Mouse (Mus musculus) liver, embryonic 16.5 days (tissue): ENCODE data around the gene Pld1. TPM values are rescaled to one million over a fixed set of nuclear protein-coding genes. Genes with fewer than 3 reads are reported as not detected.

ENCODE experiments used
- ATAC-seq: fragments of 200-750 bp; cut with Nextera tagmentation; 2 replicates; pipeline ENCODE4 v1.8.0; 2017; ENCODE audit warnings: low read depth, mild to moderate bottlenecking, moderate number of reproducible peaks, moderate library complexity
- H3K27ac ChIP-seq: fragments of 300-500 bp; sonication (generic); 2 replicates; pipeline ENCODE4 v1.5.1; 2014; ENCODE audit warnings: mild to moderate bottlenecking, low read length
- H3K27me3 ChIP-seq: fragments of 300-500 bp; sonication (generic); 2 replicates; pipeline ENCODE4 v1.6.1; 2014; ENCODE audit warnings: low read depth, low read length, mixed read lengths; ENCODE audit not compliant: control insufficient read depth, insufficient read depth
- H3K36me3 ChIP-seq: fragments of 300-500 bp; sonication (generic); 2 replicates; pipeline ENCODE4 v1.6.1; 2014; ENCODE audit warnings: mild to moderate bottlenecking; ENCODE audit not compliant: control insufficient read depth, insufficient read depth
- H3K4me1 ChIP-seq: fragments of 300-500 bp; sonication (generic); 2 replicates; pipeline ENCODE4 v1.6.1; 2014; ENCODE audit warnings: low read depth, low read length, mixed read lengths; ENCODE audit not compliant: control insufficient read depth
- H3K4me2 ChIP-seq: fragments of 300-500 bp; sonication (generic); 2 replicates; pipeline ENCODE4 v1.6.1; 2014; ENCODE audit warnings: low read depth, low read length, mixed read lengths
- H3K4me3 ChIP-seq: fragments of 300-500 bp; sonication (generic); 2 replicates; pipeline ENCODE4 v1.5.1; 2014; ENCODE audit warnings: low read depth, mild to moderate bottlenecking, low read length
- H3K9ac ChIP-seq: fragments of 300-500 bp; sonication (generic); 2 replicates; pipeline ENCODE4 v1.6.1; 2014; ENCODE audit warnings: low read depth, low read length
- H3K9me3 ChIP-seq: fragments of 300-500 bp; sonication (generic); replicated peaks from 2 replicates; pipeline ENCODE4 v1.6.1; 2016; ENCODE audit warnings: low read length; ENCODE audit not compliant: control insufficient read depth
- WGBS: fragments of 180-500 bp; shearing (Covaris S2); extraction: QIAGEN DNeasy Blood & Tissue Kit; methylation state at CpG from one replicate; pipeline ENCODE4 v1.1.7; 2014; ENCODE audit not compliant: insufficient replicate concordance; 5-methylcytosine and 5-hydroxymethylcytosine counted together
- polyA plus RNA-seq: library from polyadenylated mRNA; unstranded; fragments of >200 nt; fragmentation: Nextera tagmentation; extraction: Ambion mirVana; gene quantifications from 2 replicates; pipeline ENCODE4 v1.2.1, GENCODE M21; 2015

The Pld1 gene
- polyA plus RNA-seq, 1 experiment from 2014 or later, result 6.8 TPM

GRCm38 (mm10) chr3:28026876-28027275 is 88.4 kb downstream of the Pld1 start:
- H3K4me3 ChIP-seq, result no peak overlapping the region
- no peaks in the 10 kb centered on the region for H3K27me3 ChIP-seq
- peak overlapping the region; percentile 76 for H3K27ac ChIP-seq
- H3K4me2 ChIP-seq, result no peak overlapping the region
- H3K4me1 ChIP-seq, result peaks cover 8% of the 10 kb centered on the region
- H3K9ac ChIP-seq, result no peak overlapping the region
- WGBS, result 36% methylated on average over 3 of the region's 3 CpGs
- ATAC-seq, result peak; percentile 88
- no peaks in the 10 kb centered on the region for H3K36me3 ChIP-seq
- H3K9me3 ChIP-seq, result no peaks in the 10 kb centered on the region

GRCm38 (mm10) chr3:28028456-28028855 is 90.0 kb downstream of the Pld1 start:
- Histone ChIP-seq H3K9ac (no peak overlapping the region), H3K36me3 (no peaks in the 10 kb centered on the region), H3K4me2 (no peak overlapping the region), H3K27ac (no peak overlapping the region), H3K4me3 (no peak overlapping the region), H3K27me3 (no peaks in the 10 kb centered on the region), H3K4me1 (peaks cover 8% of the 10 kb centered on the region), H3K9me3 (no peaks in the 10 kb centered on the region)
- 84% methylated on average over 10 of the region's 10 CpGs for WGBS
- no peak for ATAC-seq

- no peaks in the 10 kb centered on the region for H3K36me3 ChIP-seq
- no peak overlapping the region for H3K27ac ChIP-seq
- no peak overlapping the region for H3K4me2 ChIP-seq
- peaks cover 8% of the 10 kb centered on the region for H3K4me1 ChIP-seq
- H3K9me3 ChIP-seq, result no peaks in the 10 kb centered on the region
- H3K27me3 ChIP-seq, result no peaks in the 10 kb centered on the region
- no peak overlapping the region for H3K9ac ChIP-seq
- 71% methylated on average over 5 of the region's 5 CpGs for WGBS
- no peak overlapping the region for H3K4me3 ChIP-seq
- ATAC-seq, result no peak
Observed at GRCm38 (mm10) chr3:28030860-28031259, 92.4 kb downstream of the Pld1 start.

GRCm38 (mm10) chr3:28031643-28032243 is 93.2 kb downstream of the Pld1 start:
- no peaks in the 10 kb centered on the region for H3K36me3 ChIP-seq
- 30% methylated on average over 7 of the region's 7 CpGs for WGBS
- no peak overlapping the region for H3K27ac ChIP-seq
- H3K4me2 ChIP-seq, result no peak overlapping the region
- H3K9me3 ChIP-seq, result no peaks in the 10 kb centered on the region
- H3K9ac ChIP-seq, result no peak overlapping the region
- peak; percentile 49; the same call in 1 of the 2 replicates for ATAC-seq
- peaks cover 5% of the 10 kb centered on the region for H3K4me1 ChIP-seq
- no peaks in the 10 kb centered on the region for H3K27me3 ChIP-seq
- H3K4me3 ChIP-seq, result no peak overlapping the region

GRCm38 (mm10) chr3:28033898-28034297 is 95.4 kb downstream of the Pld1 start:
- 47% methylated on average over 3 of the region's 3 CpGs for WGBS
- no peak for ATAC-seq
- no peaks in the 10 kb centered on the region; the same call in none of the 2 replicates for H3K4me1 ChIP-seq
- no peak overlapping the region; the same call in 1 of the 2 replicates for H3K27ac ChIP-seq
- no peak overlapping the region for H3K4me2 ChIP-seq
- H3K36me3 ChIP-seq, result no peaks in the 10 kb centered on the region
- H3K27me3 ChIP-seq, result no peaks in the 10 kb centered on the region
- H3K9ac ChIP-seq, result no peak overlapping the region
- H3K9me3 ChIP-seq, result no peaks in the 10 kb centered on the region
- H3K4me3 ChIP-seq, result no peak overlapping the region

GRCm38 (mm10) chr3:28034707-28035333 is 96.3 kb downstream of the Pld1 start:
- Histone ChIP-seq H3K36me3 (no peaks in the 10 kb centered on the region), H3K9ac (no peak overlapping the region), H3K4me2 (no peak overlapping the region), H3K9me3 (no peaks in the 10 kb centered on the region), H3K27ac (no peak overlapping the region), H3K4me1 (no peaks in the 10 kb centered on the region; the same call in none of the 2 replicates), H3K4me3 (no peak overlapping the region), H3K27me3 (no peaks in the 10 kb centered on the region)
- 56% methylated on average over 5 of the region's 5 CpGs for WGBS
- no peak for ATAC-seq

GRCm38 (mm10) chr3:28037320-28037932 is 98.9 kb downstream of the Pld1 start:
- H3K9ac ChIP-seq, result no peak overlapping the region
- H3K27ac ChIP-seq, result no peak overlapping the region
- ATAC-seq, result no peak
- no peak overlapping the region for H3K4me3 ChIP-seq
- no peak overlapping the region for H3K4me2 ChIP-seq
- no peaks in the 10 kb centered on the region for H3K27me3 ChIP-seq
- H3K4me1 ChIP-seq, result no peaks in the 10 kb centered on the region; the same call in none of the 2 replicates
- no peaks in the 10 kb centered on the region for H3K9me3 ChIP-seq
- H3K36me3 ChIP-seq, result no peaks in the 10 kb centered on the region; the same call in 1 of the 2 replicates
- 59% methylated on average over 8 of the region's 8 CpGs for WGBS

GRCm38 (mm10) chr3:28038106-28038505 is 99.6 kb downstream of the Pld1 start:
- Histone ChIP-seq H3K36me3 (no peaks in the 10 kb centered on the region; the same call in 1 of the 2 replicates), H3K4me3 (no peak overlapping the region), H3K27ac (no peak overlapping the region), H3K27me3 (no peaks in the 10 kb centered on the region), H3K9me3 (no peaks in the 10 kb centered on the region), H3K4me2 (no peak overlapping the region), H3K4me1 (no peaks in the 10 kb centered on the region; the same call in none of the 2 replicates), H3K9ac (no peak overlapping the region)
- WGBS, result 52% methylated on average over 2 of the region's 2 CpGs
- no peak for ATAC-seq

- Histone ChIP-seq H3K27me3 (no peaks in the 10 kb centered on the region), H3K27ac (no peak overlapping the region), H3K4me2 (no peak overlapping the region), H3K9me3 (no peaks in the 10 kb centered on the region), H3K36me3 (no peaks in the 10 kb centered on the region; the same call in 1 of the 2 replicates), H3K4me1 (no peaks in the 10 kb centered on the region; the same call in 1 of the 2 replicates), H3K9ac (no peak overlapping the region), H3K4me3 (no peak overlapping the region)
- WGBS, result 6% methylated on average over 1 of the region's 1 CpGs
- no peak for ATAC-seq
Observed at GRCm38 (mm10) chr3:28039760-28040159, 101.3 kb downstream of the Pld1 start.
